9 mouse cellular contexts compared by ENCODE assay signal in the genomic region with DNA sequence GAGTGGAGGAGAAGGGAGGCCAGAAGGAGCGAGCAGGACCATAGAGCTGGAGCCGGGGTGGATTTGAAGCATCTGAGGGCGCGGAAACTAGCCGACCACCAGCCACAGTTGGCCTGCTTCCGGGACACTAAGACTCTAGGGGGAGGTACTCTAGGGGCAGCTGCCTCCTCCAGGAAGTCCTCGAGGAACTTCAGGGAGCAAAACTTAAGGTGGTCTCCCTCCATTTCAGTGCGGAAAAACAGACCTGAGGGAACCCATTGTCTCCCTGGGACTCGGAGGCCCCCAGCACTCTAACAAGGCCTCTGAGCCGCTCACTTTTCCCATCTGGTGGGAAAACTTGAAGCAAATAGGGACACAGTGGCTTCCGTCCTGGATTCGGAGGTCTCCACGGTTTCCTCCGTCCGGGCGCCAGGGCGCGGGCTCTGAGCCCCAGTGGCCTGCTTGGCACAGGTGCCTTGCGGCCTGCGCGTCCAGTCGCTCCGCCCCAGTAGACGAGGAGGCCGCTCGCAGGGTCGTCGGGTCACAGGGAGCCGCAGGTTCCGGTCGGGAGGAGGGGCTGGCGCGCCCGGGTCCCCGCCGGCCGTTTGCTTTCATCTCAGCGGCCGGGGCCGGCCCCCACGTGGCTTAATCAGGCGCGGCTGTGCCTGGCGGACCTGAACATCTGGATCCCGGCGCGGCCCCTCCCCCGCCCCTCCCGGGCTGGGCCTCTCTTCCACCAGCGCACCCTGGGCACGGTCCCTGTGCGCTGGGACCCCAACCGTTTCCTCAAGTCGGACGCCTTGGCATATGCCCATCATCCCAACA. TPM values are rescaled to one million over a fixed set of nuclear protein-coding genes. Genes with fewer than 3 reads are reported as not detected.
DNase-seq lines count a peak whose midpoint lies in the region; ATAC-seq and TF ChIP-seq lines count a peak whose summit lies in the region.
"Had no signal": no experiment of that assay in that cellular context is flagged by ENCODE, and none has a peak within 500 bp of the region (broad histone marks: within the 10 kb centered on the region; RNA-seq: fewer than 3 reads in every experiment).

No protein-coding gene starts in this region.

- ATAC-seq in cerebellum, adult (ENCODE audit: insufficient number of reproducible peaks, low FRiP score, low TSS enrichment) = no peak
- ATAC-seq in hindbrain, embryonic 15.5 days (ENCODE audit: low FRiP score, low read depth) = no peak
- ATAC-seq in liver, embryonic 14.5 days (ENCODE audit: insufficient read depth) = 0 out of 2 replicates have a peak, but pooled peaks have one; percentile 26
- peak; percentile 10; the same call in 1 of the 2 replicates for ATAC-seq in neural tube, embryonic 11.5 days (ENCODE audit: insufficient read depth, low FRiP score, low TSS enrichment)

- no peak for TF ChIP-seq CTCF in liver, embryonic 14.5 days (IDR thresholded peaks at IDR 0.05; ENCODE audit: low read depth)

- peaks cover 4% of the 10 kb centered on the region; the same call in 1 of the 2 replicates for H3K36me3 ChIP-seq in hindbrain, embryonic 15.5 days
- no peaks in the 10 kb centered on the region for H3K36me3 ChIP-seq in liver, embryonic 14.5 days (replicated peaks; ENCODE audit: control insufficient read depth, insufficient read depth, low read depth)
- no peaks in the 10 kb centered on the region for H3K36me3 ChIP-seq in neural tube, embryonic 11.5 days (ENCODE audit: control insufficient read depth, insufficient read depth, low read length)

- no peak overlapping the region for H3K9ac ChIP-seq in hindbrain, embryonic 15.5 days
- no peak overlapping the region for H3K9ac ChIP-seq in liver, embryonic 14.5 days (replicated peaks)
- H3K9ac ChIP-seq in neural tube, embryonic 11.5 days (ENCODE audit: low read length) = 0 out of 2 replicates have a peak overlapping the region, but pooled peaks have one; percentile 6

- no peak overlapping the region for H3K27ac ChIP-seq in brown adipose tissue, adult 24 weeks (replicated peaks; ENCODE audit: low read depth, low read length)
- no peak overlapping the region for H3K27ac ChIP-seq in hindbrain, embryonic 15.5 days (replicated peaks)
- H3K27ac ChIP-seq in liver, embryonic 14.5 days = no peak overlapping the region
- H3K27ac ChIP-seq in neural tube, embryonic 11.5 days (ENCODE audit: low read depth, low read length) = no peak overlapping the region

- 4% methylated on average over 46 of the region's 55 CpGs for WGBS in hindbrain, embryonic 15.5 days
- WGBS in liver, embryonic 14.5 days (ENCODE audit: insufficient replicate concordance) = 1% methylated on average over 55 of the region's 55 CpGs
- 3% methylated on average over 49 of the region's 55 CpGs for WGBS in neural tube, embryonic 11.5 days

- peaks cover 83% of the 10 kb centered on the region for H3K27me3 ChIP-seq in hindbrain, embryonic 15.5 days
- peaks cover 94% of the 10 kb centered on the region for H3K27me3 ChIP-seq in liver, embryonic 14.5 days (ENCODE audit: control insufficient read depth, insufficient read depth, low read length)
- H3K27me3 ChIP-seq in neural tube, embryonic 11.5 days (ENCODE audit: control insufficient read depth, insufficient read depth, low read length) = peaks cover 84% of the 10 kb centered on the region

- no peaks in the 10 kb centered on the region; the same call in 1 of the 2 replicates for H3K4me1 ChIP-seq in brown adipose tissue, adult 24 weeks (ENCODE audit: control insufficient read depth, insufficient read depth, insufficient read length, low read length)
- H3K4me1 ChIP-seq in hindbrain, embryonic 15.5 days (replicated peaks) = peaks cover 54% of the 10 kb centered on the region
- H3K4me1 ChIP-seq in liver, embryonic 14.5 days (replicated peaks; ENCODE audit: control insufficient read depth in 2 of 2, insufficient read depth in 2 of 2, low read length in 1 of 2) = 0 out of 4 replicates have a peak, but pooled peaks cover 0 to 2% of the 10 kb centered on the region in 2 experiments
- peaks cover 29% of the 10 kb centered on the region for H3K4me1 ChIP-seq in neural tube, embryonic 11.5 days (ENCODE audit: control insufficient read depth, insufficient read depth, low read length)

- peak overlapping the region; percentile 69 for H3K4me2 ChIP-seq in hindbrain, embryonic 15.5 days
- H3K4me2 ChIP-seq in liver, embryonic 14.5 days (ENCODE audit: low read depth) = peak overlapping the region; percentile 43
- peak overlapping the region; percentile 43 for H3K4me2 ChIP-seq in neural tube, embryonic 11.5 days (ENCODE audit: low read depth)

- peak; percentile 68 for DNase-seq in cerebellum, adult 9-11 months
- no peak for DNase-seq in liver, embryonic 14.5 days (ENCODE audit: low read depth in 3 of 3, low spot score in 3 of 3)
- no peak for DNase-seq in neural tube, embryonic 11.5 days (ENCODE audit: low spot score)
- DNase-seq in layer of hippocampus, postnatal 14 days (ENCODE audit: low spot score in 2 of 2) = no peak
- DNase-seq in ovary, postnatal 10 days (ENCODE audit: low spot score) = no peak

- TF ChIP-seq EP300 in liver, embryonic 14.5 days (IDR thresholded peaks at IDR 0.05; ENCODE audit: low read depth) = no peak

- H3K4me3 ChIP-seq in brown adipose tissue, adult 24 weeks (ENCODE audit: insufficient read depth, low read depth, low read length) = peak overlapping the region; percentile 42
- peak overlapping the region; percentile 64 for H3K4me3 ChIP-seq in hindbrain, embryonic 15.5 days
- H3K4me3 ChIP-seq in liver, embryonic 14.5 days (ENCODE audit: insufficient read depth in 1 of 2, low read depth in 2 of 2, low read length in 2 of 2) = peak overlapping the region in 1 of 2 experiments; percentile 31; a peak in 2 of 4 replicates
- peak overlapping the region; percentile 23 for H3K4me3 ChIP-seq in neural tube, embryonic 11.5 days (ENCODE audit: low read depth, low read length)

- no peaks in the 10 kb centered on the region for H3K9me3 ChIP-seq in hindbrain, embryonic 15.5 days
- H3K9me3 ChIP-seq in liver, embryonic 14.5 days (ENCODE audit: control insufficient read depth, low read length) = no peaks in the 10 kb centered on the region
- H3K9me3 ChIP-seq in neural tube, embryonic 11.5 days (ENCODE audit: control insufficient read depth, low read length) = no peaks in the 10 kb centered on the region

RNA-seq across cellular contexts. Expression of a gene that starts 1.0 kb away (rescaled TPM):
- polyA plus RNA-seq in brown adipose tissue, adult 24 weeks (2012; ENCODE audit: insufficient read depth, insufficient read length, missing spikeins) = not detected in 2 replicates
- 133 and 145 TPM in 2 replicates for polyA plus RNA-seq in hindbrain, embryonic 15.5 days (2015; fragmentation: Nextera tagmentation; extraction: Ambion mirVana)
- 0.03 and 0.09 TPM in 2 replicates for polyA plus RNA-seq in liver, embryonic 14.5 days (2012; rRNA removed)
- not detected in 2 replicates for polyA plus RNA-seq in liver, embryonic 14.5 days (2014; fragmentation: Nextera tagmentation; extraction: Ambion mirVana)
- polyA plus RNA-seq in neural tube, embryonic 11.5 days (2014; fragmentation: Nextera tagmentation; extraction: Ambion mirVana) = 19.3 and 20.7 TPM in 2 replicates
- total RNA-seq in layer of hippocampus, postnatal 14 days (2021) = 100 to 1,000 TPM; 251 to 263 TPM
- total RNA-seq: MEL had no signal

RNA-seq across cellular contexts. Expression of a gene that starts 4.8 kb away (rescaled TPM):
- polyA plus RNA-seq in brown adipose tissue, adult 24 weeks (2012; ENCODE audit: insufficient read depth, insufficient read length, missing spikeins) = 1.3 TPM in 1 of 2 replicates, not detected in the other
- 7.0 and 8.6 TPM in 2 replicates for polyA plus RNA-seq in hindbrain, embryonic 15.5 days (2015; fragmentation: Nextera tagmentation; extraction: Ambion mirVana)
- 1.5 and 1.9 TPM in 2 replicates for polyA plus RNA-seq in liver, embryonic 14.5 days (2012; rRNA removed)
- 3.7 and 4.0 TPM in 2 replicates for polyA plus RNA-seq in liver, embryonic 14.5 days (2014; fragmentation: Nextera tagmentation; extraction: Ambion mirVana)
- 3.4 and 3.7 TPM in 2 replicates for polyA plus RNA-seq in neural tube, embryonic 11.5 days (2014; fragmentation: Nextera tagmentation; extraction: Ambion mirVana)
- 10 to 100 TPM; 21.8 to 24.2 TPM for total RNA-seq in layer of hippocampus, postnatal 14 days (2021)

RNA-seq across cellular contexts. Expression of a gene that starts 11.4 kb away (rescaled TPM):
- polyA plus RNA-seq in brown adipose tissue, adult 24 weeks (2012; ENCODE audit: insufficient read depth, insufficient read length, missing spikeins) = 9.3 and 9.5 TPM in 2 replicates
- 29.5 and 33.6 TPM in 2 replicates for polyA plus RNA-seq in hindbrain, embryonic 15.5 days (2015; fragmentation: Nextera tagmentation; extraction: Ambion mirVana)
- polyA plus RNA-seq in liver, embryonic 14.5 days (2012; rRNA removed) = 6.5 and 7.1 TPM in 2 replicates
- 5.0 and 6.0 TPM in 2 replicates for polyA plus RNA-seq in liver, embryonic 14.5 days (2014; fragmentation: Nextera tagmentation; extraction: Ambion mirVana)
- 14.6 and 17.0 TPM in 2 replicates for polyA plus RNA-seq in neural tube, embryonic 11.5 days (2014; fragmentation: Nextera tagmentation; extraction: Ambion mirVana)
- 10 to 100 TPM; 44.7 to 45.5 TPM for total RNA-seq in layer of hippocampus, postnatal 14 days (2021)

RNA-seq across cellular contexts. Expression of a gene that starts 18.4 kb away (rescaled TPM):
- 191 and 207 TPM in 2 replicates for polyA plus RNA-seq in brown adipose tissue, adult 24 weeks (2012; ENCODE audit: insufficient read depth, insufficient read length, missing spikeins)
- polyA plus RNA-seq in hindbrain, embryonic 15.5 days (2015; fragmentation: Nextera tagmentation; extraction: Ambion mirVana) = 161 and 177 TPM in 2 replicates
- 55.1 and 71.6 TPM in 2 replicates for polyA plus RNA-seq in liver, embryonic 14.5 days (2012; rRNA removed)
- polyA plus RNA-seq in liver, embryonic 14.5 days (2014; fragmentation: Nextera tagmentation; extraction: Ambion mirVana) = 72.0 and 74.2 TPM in 2 replicates
- polyA plus RNA-seq in neural tube, embryonic 11.5 days (2014; fragmentation: Nextera tagmentation; extraction: Ambion mirVana) = 118 and 132 TPM in 2 replicates
- total RNA-seq in layer of hippocampus, postnatal 14 days (2021) = 100 to 1,000 TPM in 1 of 2 experiments, 10 to 100 TPM in 1; 83.2 to 103 TPM

RNA-seq across cellular contexts. Expression of a gene that starts 22.4 kb away (rescaled TPM):
- 977 and 1,552 TPM in 2 replicates for polyA plus RNA-seq in brown adipose tissue, adult 24 weeks (2012; ENCODE audit: insufficient read depth, insufficient read length, missing spikeins)
- 652 and 684 TPM in 2 replicates for polyA plus RNA-seq in hindbrain, embryonic 15.5 days (2015; fragmentation: Nextera tagmentation; extraction: Ambion mirVana)
- 553 and 870 TPM in 2 replicates for polyA plus RNA-seq in liver, embryonic 14.5 days (2012; rRNA removed)
- 738 and 773 TPM in 2 replicates for polyA plus RNA-seq in liver, embryonic 14.5 days (2014; fragmentation: Nextera tagmentation; extraction: Ambion mirVana)
- polyA plus RNA-seq in neural tube, embryonic 11.5 days (2014; fragmentation: Nextera tagmentation; extraction: Ambion mirVana) = 809 and 814 TPM in 2 replicates
- total RNA-seq in layer of hippocampus, postnatal 14 days (2021) = 1,000 to 10,000 TPM; 1,048 to 1,082 TPM

Comparison
In these comparisons a context has a peak if more than half of its experiments do, and no peak if none do; other contexts are left out.
1. ATAC-seq: peak in liver, embryonic 14.5 days (single experiment) and neural tube, embryonic 11.5 days (single experiment); none in cerebellum, adult (single experiment) and hindbrain, embryonic 15.5 days (single experiment).
2. RNA of a gene that starts 1.0 kb away (polyA plus RNA-seq): 133 to 145 TPM in hindbrain, embryonic 15.5 days and 19.3 to 20.7 TPM in neural tube, embryonic 11.5 days; 0.03 to 0.09 TPM in liver, embryonic 14.5 days and not detected in brown adipose tissue, adult 24 weeks; every median in the first group is over 10 times any median in the second.
3. Peak in every context shown above with its lines, with median percentiles within 50 percentile points of each other: H3K4me2 ChIP-seq.